Mouse (Mus musculus): Measurements from ENCODE around the gene Zfp534.
"Not testable (repeated sequence)": the region's sequence is repeated elsewhere in the genome, so short reads cannot be mapped to it uniquely, and the experiment has no call there.

Gene Zfp534

GRCm38 (mm10) chr4:147702453-147702852 lies at the start of gene Zfp534:
Gene Zfp534 (minus strand): TSS chr4:147702553.
- not testable (repeated sequence) for DNase-seq (ENCODE audit: low read depth, low spot score)

- not testable (repeated sequence) for DNase-seq (ENCODE audit: low read depth, low spot score)
Measured at GRCm38 (mm10) chr4:147746255-147746654, 43.9 kb upstream of the Zfp534 start.

GRCm38 (mm10) chr4:147738636-147739369 lies 36.5 kb upstream of the Zfp534 start:
- DNase-seq (ENCODE audit: low read depth, low spot score): peak; percentile 42

- DNase-seq (ENCODE audit: low read depth, low spot score): not testable (repeated sequence)
Measured at GRCm38 (mm10) chr4:147655245-147655644, 47.1 kb downstream of the Zfp534 start.

- DNase-seq (ENCODE audit: low read depth, low spot score): not testable (repeated sequence)
Measured at GRCm38 (mm10) chr4:147647407-147647806, 54.9 kb downstream of the Zfp534 start.

- not testable (repeated sequence) for DNase-seq (ENCODE audit: low read depth, low spot score)
Measured at GRCm38 (mm10) chr4:147642413-147642812, 59.9 kb downstream of the Zfp534 start, which contains the start of gene Zfp979. Gene Zfp979 (minus strand): TSS chr4:147642513.

- DNase-seq (ENCODE audit: low read depth, low spot score): not testable (repeated sequence)
Measured at GRCm38 (mm10) chr4:147641932-147642331, 60.4 kb downstream of the Zfp534 start.

- DNase-seq (ENCODE audit: low read depth, low spot score): not testable (repeated sequence)
Measured at GRCm38 (mm10) chr4:147633818-147634262, 68.5 kb downstream of the Zfp534 start.
